Mouse (Mus musculus) thymus, adult 2 months (tissue): ENCODE results near the gene Tcfl5.

Experiments
- CTCF ChIP-seq: fragments of 200-500 bp; IDR thresholded peaks from 2 replicates; pipeline ENCODE4 v1.5.1; 2012; ENCODE audit warnings: mild to moderate bottlenecking, control low read depth, low read length, moderate library complexity, borderline replicate concordance; ENCODE audit not compliant: control insufficient read depth, poor library complexity, insufficient read depth; ENCODE audit errors: extremely low read depth
- POLR2A ChIP-seq: fragments of 200-500 bp; IDR thresholded peaks from 2 replicates; pipeline ENCODE4 v1.6.1; 2012; ENCODE audit warnings: mild to moderate bottlenecking, low read length, control low read depth, moderate library complexity; ENCODE audit not compliant: control insufficient read depth, poor library complexity, insufficient read depth; ENCODE audit errors: extremely low read depth

DNA sequence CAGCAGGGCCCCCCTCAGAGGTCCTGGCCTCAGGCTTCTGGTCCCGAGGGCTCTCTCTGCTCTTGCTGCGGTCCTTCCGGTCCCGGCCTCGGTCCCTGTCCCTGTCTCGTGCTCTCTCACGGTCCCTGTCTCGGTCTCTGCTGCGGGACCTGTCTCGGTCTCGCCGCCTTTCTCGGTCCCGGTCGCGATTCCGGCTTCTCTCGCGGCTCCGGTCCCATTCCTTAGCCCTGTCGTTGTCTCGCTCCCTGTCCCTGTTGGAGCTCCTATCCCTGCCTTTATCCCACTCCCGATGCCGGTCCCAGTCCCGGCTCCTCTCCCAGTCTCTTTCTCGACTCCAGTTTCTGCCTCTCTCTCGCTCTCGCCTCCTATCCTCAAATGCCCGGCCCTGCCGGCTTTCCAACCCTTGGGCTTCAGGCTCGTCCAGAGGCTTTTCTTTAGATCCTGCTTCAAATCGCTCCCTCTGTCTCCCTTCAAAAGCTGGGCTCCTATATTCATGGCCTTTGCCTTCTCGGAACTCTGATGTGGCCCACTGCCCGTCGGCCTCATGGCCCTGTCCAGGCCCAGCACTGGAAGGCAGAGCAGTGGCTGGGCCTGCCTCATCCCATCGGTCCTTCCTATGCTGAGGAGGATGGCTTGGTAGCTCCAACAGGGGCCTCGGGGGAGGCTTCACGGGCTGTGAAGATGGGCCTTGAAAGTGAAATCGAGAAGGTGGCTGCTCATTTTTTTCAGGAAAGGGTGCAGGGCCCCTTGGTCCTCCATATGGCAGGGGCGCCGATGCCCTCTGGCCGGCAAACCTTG, 17.0 kb upstream of the Tcfl5 start:
- TF ChIP-seq CTCF, result no peak
- no peak for TF ChIP-seq POLR2A
